Mouse (Mus musculus) cerebellum, adult 9-10 months (tissue): ENCODE measurements around the gene Arl9.
"Not testable (repeated sequence)": the region's sequence is repeated elsewhere in the genome, so short reads cannot be mapped to it uniquely, and the experiment has no call there.

Source experiments
- DNase-seq: peaks from one replicate; pipeline ENCODE4 v3.0.0; 2022

Gene Arl9

GRCm38 (mm10) chr5:77004051-77004821 is at the start of gene Arl9:
Gene Arl9 (plus strand): TSS chr5:77004055.
- no peak for DNase-seq

- DNase-seq, result no peak
These were observed 49.5 kb upstream of the Arl9 start for GRCm38 (mm10) chr5:76954271-76954900.

- no peak for DNase-seq
These were observed 48.4 kb upstream of the Arl9 start for GRCm38 (mm10) chr5:76955474-76955873.

- no peak for DNase-seq
These were observed 45.9 kb upstream of the Arl9 start for GRCm38 (mm10) chr5:76957954-76958353.

GRCm38 (mm10) chr5:76959587-76959986 is 44.3 kb upstream of the Arl9 start:
- DNase-seq, result no peak

- no peak for DNase-seq
These were observed 41.3 kb upstream of the Arl9 start for GRCm38 (mm10) chr5:76962545-76962944.

- DNase-seq, result no peak
These were observed 39.2 kb upstream of the Arl9 start for GRCm38 (mm10) chr5:76964651-76965050.

- DNase-seq, result no peak
These were observed 34.6 kb upstream of the Arl9 start for GRCm38 (mm10) chr5:76969250-76969649.

- DNase-seq, result not testable (repeated sequence)
These were observed 32.7 kb upstream of the Arl9 start for GRCm38 (mm10) chr5:76971115-76971514.

- DNase-seq, result no peak
These were observed 30.4 kb upstream of the Arl9 start for GRCm38 (mm10) chr5:76973488-76973887.

- no peak for DNase-seq
These were observed 29.7 kb upstream of the Arl9 start for GRCm38 (mm10) chr5:76974207-76974553.

- peak; percentile 80 for DNase-seq
These were observed 29.1 kb upstream of the Arl9 start, which contains the start of gene Srp72 for GRCm38 (mm10) chr5:76974554-76975285. Gene Srp72 (plus strand): TSS chr5:76974683.

- no peak for DNase-seq
These were observed 28.1 kb upstream of the Arl9 start for GRCm38 (mm10) chr5:76975736-76976135.

- no peak for DNase-seq
These were observed 19.8 kb upstream of the Arl9 start for GRCm38 (mm10) chr5:76984015-76984414.

- no peak for DNase-seq
These were observed 13.1 kb upstream of the Arl9 start for GRCm38 (mm10) chr5:76990789-76991188.

- DNase-seq, result no peak
These were observed 10.6 kb upstream of the Arl9 start for GRCm38 (mm10) chr5:76993174-76993814.

- DNase-seq, result peak; percentile 19
These were observed 5.4 kb upstream of the Arl9 start for GRCm38 (mm10) chr5:76998416-76998815.

GRCm38 (mm10) chr5:77001192-77001591 is 2.7 kb upstream of the Arl9 start:
- DNase-seq, result no peak

- DNase-seq, result no peak
These were observed 6.5 kb downstream of the Arl9 start for GRCm38 (mm10) chr5:77010352-77010751.

- DNase-seq, result no peak
These were observed 7.2 kb downstream of the Arl9 start for GRCm38 (mm10) chr5:77011082-77011481.

- DNase-seq, result no peak
These were observed 9.3 kb downstream of the Arl9 start for GRCm38 (mm10) chr5:77013171-77013570.

- DNase-seq, result peak; percentile 48
These were observed 12.0 kb downstream of the Arl9 start, which contains the start of gene Thegl for GRCm38 (mm10) chr5:77015544-77016482. Gene Thegl (plus strand): TSS chr5:77016023.
